Mouse (Mus musculus): ENCODE measurements around the gene Gsdmc4.
"Not testable (repeated sequence)": the region's sequence is repeated elsewhere in the genome, so short reads cannot be mapped to it uniquely, and the experiment has no call there.

DNA sequence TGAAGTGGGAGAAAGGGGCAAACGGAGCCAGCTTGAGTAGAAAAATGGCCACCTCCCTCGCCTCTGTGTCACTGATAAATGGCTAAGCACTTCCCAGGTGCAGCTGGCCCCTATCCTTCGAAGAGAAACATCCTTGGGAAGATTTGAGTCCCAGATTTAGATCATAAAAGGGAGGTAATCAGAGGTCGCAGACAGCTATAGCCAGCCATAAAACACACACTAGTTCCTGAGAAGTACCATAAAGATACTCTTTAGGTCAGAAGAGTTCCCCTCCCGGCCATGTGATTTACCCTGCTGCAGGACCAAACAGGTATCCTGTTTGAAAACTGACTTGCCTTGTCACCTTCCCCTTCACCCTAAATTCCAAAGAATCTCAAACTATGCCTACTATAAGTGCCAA, 9.5 kb upstream of the Gsdmc4 start:
- not testable (repeated sequence) for TF ChIP-seq POLR2A (IDR thresholded peaks at IDR 0.05; ENCODE audit: low read depth, low read length); CTCF (IDR thresholded peaks at IDR 0.05; ENCODE audit: borderline replicate concordance, insufficient read depth, low read length)

Data from embryonic fibroblast, embryonic 13.5 days (primary cell).